Mouse (Mus musculus) thymus, adult 2 months (tissue): ENCODE data around the gene Ush2a.

Source experiments
- CTCF ChIP-seq: fragments of 200-500 bp; IDR thresholded peaks from 2 replicates; pipeline ENCODE4 v1.5.1; 2012; ENCODE audit warnings: mild to moderate bottlenecking, control low read depth, low read length, moderate library complexity, borderline replicate concordance; ENCODE audit not compliant: control insufficient read depth, poor library complexity, insufficient read depth; ENCODE audit errors: extremely low read depth
- POLR2A ChIP-seq: fragments of 200-500 bp; IDR thresholded peaks from 2 replicates; pipeline ENCODE4 v1.6.1; 2012; ENCODE audit warnings: mild to moderate bottlenecking, low read length, control low read depth, moderate library complexity; ENCODE audit not compliant: control insufficient read depth, poor library complexity, insufficient read depth; ENCODE audit errors: extremely low read depth

GRCm38 (mm10) chr1:188428172-188428571, 166.3 kb downstream of the Ush2a start:
- TF ChIP-seq CTCF (no peak), POLR2A (no peak)
